Mouse (Mus musculus) ES-Bruce4 (cell line): ENCODE data around the gene Tmem35b. TPM values are rescaled to one million over a fixed set of nuclear protein-coding genes. Genes with fewer than 3 reads are reported as not detected.

Source experiments
- H3K27ac ChIP-seq: 2 replicates; pipeline ENCODE4 v1.5.1; 2012; ENCODE audit warnings: low read length, inconsistent platforms; ENCODE audit not compliant: insufficient read depth
- H3K27me3 ChIP-seq: 2 replicates; pipeline ENCODE4 v1.6.1; 2012; ENCODE audit warnings: mild to moderate bottlenecking, low read length, inconsistent platforms; ENCODE audit not compliant: control insufficient read depth, poor library complexity, insufficient read depth, severe bottlenecking
- H3K36me3 ChIP-seq: 2 replicates; pipeline ENCODE4 v1.6.1; 2012; ENCODE audit warnings: inconsistent platforms, mild to moderate bottlenecking, low read length, moderate library complexity; ENCODE audit not compliant: control insufficient read depth, poor library complexity, insufficient read depth, severe bottlenecking
- H3K4me1 ChIP-seq: one replicate; pipeline ENCODE4 v1.8.1; 2011; ENCODE audit warnings: low read length; ENCODE audit not compliant: control insufficient read depth, insufficient read depth
- H3K4me3 ChIP-seq: 2 replicates; pipeline ENCODE4 v1.5.1; 2011; ENCODE audit warnings: low read depth, mild to moderate bottlenecking, low read length
- H3K9ac ChIP-seq: 2 replicates; pipeline ENCODE4 v1.6.1; 2012; ENCODE audit warnings: low read depth, mild to moderate bottlenecking, inconsistent platforms; ENCODE audit not compliant: poor library complexity, severe bottlenecking
- H3K9me3 ChIP-seq: replicated peaks from 2 replicates; pipeline ENCODE4 v1.6.1; 2012; ENCODE audit warnings: mild to moderate bottlenecking, low read length, inconsistent platforms; ENCODE audit not compliant: control insufficient read depth, poor library complexity, insufficient read depth, severe bottlenecking
- CTCF ChIP-seq: IDR thresholded peaks from one replicate; pipeline ENCODE4 v1.8.1; 2011; ENCODE audit warnings: low read depth, low read length
- EP300 ChIP-seq: IDR thresholded peaks from 2 replicates; pipeline ENCODE4 v1.6.1; 2011; ENCODE audit warnings: low read depth, low read length; ENCODE audit not compliant: insufficient read depth
- POLR2A ChIP-seq: IDR thresholded peaks from one replicate; pipeline ENCODE4 v1.8.1; 2011; ENCODE audit warnings: low read length; ENCODE audit not compliant: insufficient read depth
- polyA plus RNA-seq: library from polyadenylated mRNA; stranded (reverse); fragments of >200 nt; gene quantifications from 2 replicates; pipeline ENCODE4 v1.2.4, GENCODE M21; 2011; ENCODE audit warnings: low read depth; ENCODE audit not compliant: missing spikeins, insufficient read depth, insufficient read length

Gene Tmem35b
- polyA plus RNA-seq, result 9.0 and 10.0 TPM in 2 replicates

GRCm38 (mm10) chr4:127123391-127123790 lies at the start of gene Tmem35b:
Tmem35b (plus strand) TSS chr4:127123691.
- no peaks in the 10 kb centered on the region for H3K9me3 ChIP-seq
- H3K4me3 ChIP-seq, result no peak within 1 kb of the TSS
- H3K36me3 ChIP-seq, result 0 out of 2 replicates have a peak, but pooled peaks cover 2% of the 10 kb centered on the region
- no peak within 1 kb of the TSS for H3K9ac ChIP-seq
- H3K27me3 ChIP-seq, result no peaks in the 10 kb centered on the region
- no peak for TF ChIP-seq EP300
- TF ChIP-seq POLR2A, result no peak
- no peak for TF ChIP-seq CTCF
- H3K27ac ChIP-seq, result peak within 1 kb of the TSS; percentile 90
- no peaks in the 10 kb centered on the region for H3K4me1 ChIP-seq

GRCm38 (mm10) chr4:127074915-127075314 lies 48.6 kb upstream of the Tmem35b start:
- H3K4me3 ChIP-seq, result no peak overlapping the region
- H3K27ac ChIP-seq, result no peak overlapping the region
- no peak overlapping the region for H3K9ac ChIP-seq
- H3K4me1 ChIP-seq, result no peaks in the 10 kb centered on the region
- H3K27me3 ChIP-seq, result no peaks in the 10 kb centered on the region
- TF ChIP-seq POLR2A (no peak), EP300 (no peak), CTCF (peak; percentile 53)
- 0 out of 2 replicates have a peak, but pooled peaks cover 5% of the 10 kb centered on the region for H3K9me3 ChIP-seq
- no peaks in the 10 kb centered on the region for H3K36me3 ChIP-seq

- Histone ChIP-seq H3K9ac (peak within 1 kb of the TSS; percentile 74), H3K4me3 (peak within 1 kb of the TSS; percentile 81), H3K27ac (peak within 1 kb of the TSS; percentile 80), H3K9me3 (0 out of 2 replicates have a peak, but pooled peaks cover under 1% of the 10 kb centered on the region), H3K27me3 (no peaks in the 10 kb centered on the region), H3K4me1 (no peaks in the 10 kb centered on the region), H3K36me3 (no peaks in the 10 kb centered on the region)
- TF ChIP-seq CTCF (no peak), EP300 (peak; percentile 87)
These were observed 46.5 kb upstream of the Tmem35b start, which contains the start of gene Zmym6 for GRCm38 (mm10) chr4:127076875-127077548. Zmym6 (plus strand) TSS chr4:127077383.

DNA sequence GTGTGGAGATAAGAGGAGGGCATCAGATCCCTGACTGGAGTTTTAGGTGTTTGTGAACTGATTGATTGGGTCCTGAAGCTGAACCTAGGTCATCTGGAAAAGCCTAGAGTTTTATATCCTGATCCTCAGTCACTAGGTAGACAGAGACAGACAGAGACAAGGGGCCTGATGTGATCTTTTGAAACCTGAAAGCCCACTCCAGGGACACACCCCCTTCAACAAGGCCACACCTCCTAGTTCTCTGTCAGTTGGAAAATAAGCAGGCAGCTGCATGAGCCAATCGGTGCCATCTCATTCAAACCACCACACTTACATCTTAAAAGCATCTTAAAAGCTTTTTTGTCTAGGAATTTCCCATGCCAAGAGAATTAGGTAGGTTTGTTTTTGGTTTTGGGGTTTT lies 42.7 kb upstream of the Tmem35b start:
- H3K4me1 ChIP-seq, result no peaks in the 10 kb centered on the region
- H3K4me3 ChIP-seq, result no peak overlapping the region
- no peaks in the 10 kb centered on the region for H3K9me3 ChIP-seq
- no peak for TF ChIP-seq POLR2A
- no peak for TF ChIP-seq EP300
- TF ChIP-seq CTCF, result no peak
- H3K9ac ChIP-seq, result no peak overlapping the region
- H3K27me3 ChIP-seq, result no peaks in the 10 kb centered on the region
- H3K27ac ChIP-seq, result no peak overlapping the region
- no peaks in the 10 kb centered on the region for H3K36me3 ChIP-seq

DNA sequence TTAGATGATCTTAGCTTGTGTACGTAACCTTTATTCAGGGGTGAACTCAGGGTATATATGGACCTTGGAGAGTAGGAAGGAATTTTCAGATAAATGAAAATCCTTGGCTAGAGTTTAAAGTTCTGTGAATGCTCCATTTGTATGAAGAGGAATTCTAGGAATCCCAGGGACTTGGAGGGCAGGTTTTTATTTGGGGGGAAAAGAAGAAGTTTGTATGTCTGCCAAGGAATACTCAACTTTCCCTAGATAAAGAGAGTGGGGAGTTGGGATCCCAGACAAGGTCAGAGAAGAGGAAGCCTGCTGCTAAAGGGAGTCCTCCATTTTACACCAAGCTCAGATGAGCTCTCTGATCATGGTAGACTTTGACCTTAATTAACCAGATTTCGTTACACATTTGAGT lies 40.4 kb upstream of the Tmem35b start:
- Histone ChIP-seq H3K27ac (no peak overlapping the region), H3K4me3 (no peak overlapping the region), H3K4me1 (no peaks in the 10 kb centered on the region), H3K9ac (no peak overlapping the region), H3K27me3 (no peaks in the 10 kb centered on the region), H3K9me3 (no peaks in the 10 kb centered on the region), H3K36me3 (peaks cover under 1% of the 10 kb centered on the region; the same call in 1 of the 2 replicates)
- TF ChIP-seq POLR2A (no peak), EP300 (no peak), CTCF (no peak)

DNA sequence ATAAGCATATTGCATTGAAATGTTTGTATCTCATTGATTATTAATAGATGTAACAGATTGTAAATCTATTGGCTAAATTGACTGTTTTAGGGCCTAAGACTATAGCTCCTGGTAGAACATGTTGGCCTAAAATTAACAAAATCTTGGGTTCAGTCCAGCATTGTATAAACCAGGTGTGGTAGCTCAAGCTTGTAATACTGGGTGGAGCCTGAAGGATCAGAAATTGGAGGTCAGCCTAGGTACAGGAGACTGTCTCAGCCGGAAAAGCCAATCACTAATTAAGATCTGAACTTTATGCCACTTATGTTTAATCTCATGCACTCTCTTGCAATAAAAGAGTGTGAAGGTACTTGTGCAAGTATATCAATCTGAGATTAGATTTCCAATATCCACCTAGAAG lies 37.7 kb upstream of the Tmem35b start:
- Histone ChIP-seq H3K4me1 (no peaks in the 10 kb centered on the region), H3K4me3 (no peak overlapping the region), H3K27ac (no peak overlapping the region), H3K27me3 (no peaks in the 10 kb centered on the region), H3K36me3 (peaks cover 2% of the 10 kb centered on the region), H3K9ac (no peak overlapping the region), H3K9me3 (no peaks in the 10 kb centered on the region)
- TF ChIP-seq POLR2A (no peak), EP300 (no peak), CTCF (no peak)
